Mouse (Mus musculus): Measurements from ENCODE around the gene Olfr320. TPM values are rescaled to one million over a fixed set of nuclear protein-coding genes. Genes with fewer than 3 reads are reported as not detected.
A peak's percentile ranks its signal among the peaks of the same experiment; 100 is the strongest.

Gene Olfr320
- not detected in 2 replicates for polyA plus RNA-seq (2015; fragmentation: Nextera tagmentation; extraction: Ambion mirVana)

DNA sequence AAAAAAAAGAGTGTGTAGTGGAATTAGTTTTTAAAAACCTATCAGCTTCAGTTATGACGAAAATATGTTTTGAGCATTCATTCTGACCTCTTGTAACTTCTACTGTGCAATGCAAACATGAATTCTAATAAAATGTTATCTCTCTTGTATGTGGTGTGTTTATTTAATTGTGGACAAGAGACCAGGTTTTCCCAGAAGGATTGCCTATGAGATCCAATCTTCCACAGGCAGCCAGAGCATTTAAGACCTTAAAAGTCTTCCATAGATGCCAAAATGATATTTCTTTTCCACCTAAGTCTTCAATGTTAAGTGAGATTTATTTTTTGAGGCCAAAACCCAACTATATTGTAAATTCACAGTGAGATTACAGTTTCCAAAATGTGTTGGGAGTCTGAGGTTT is at the start of gene Olfr320:
Gene Olfr320, plus strand, starts transcription at position 301 of the 400 bp plus-strand sequence.
- no peaks in the 10 kb centered on the region for H3K36me3 ChIP-seq
- H3K27me3 ChIP-seq (replicated peaks), result no peaks in the 10 kb centered on the region
- 72% methylated on average over 1 of the region's 1 CpGs for WGBS
- H3K9ac ChIP-seq, result no peak within 1 kb of the TSS
- H3K9me3 ChIP-seq, result no peaks in the 10 kb centered on the region
- H3K4me1 ChIP-seq, result no peaks in the 10 kb centered on the region
- no peak for ATAC-seq (ENCODE audit: insufficient read depth, low FRiP score, low read depth)
- no peak within 1 kb of the TSS for H3K4me2 ChIP-seq
- H3K27ac ChIP-seq, result no peak within 1 kb of the TSS
- no peak within 1 kb of the TSS for H3K4me3 ChIP-seq (replicated peaks)

- no peaks in the 10 kb centered on the region for H3K36me3 ChIP-seq
- no peak overlapping the region for H3K9ac ChIP-seq
- H3K9me3 ChIP-seq, result no peaks in the 10 kb centered on the region
- H3K4me1 ChIP-seq, result no peaks in the 10 kb centered on the region
- H3K4me2 ChIP-seq, result no peak overlapping the region
- no peaks in the 10 kb centered on the region for H3K27me3 ChIP-seq (replicated peaks)
- 60% methylated on average over 4 of the region's 4 CpGs for WGBS
- H3K27ac ChIP-seq, result no peak overlapping the region
- no peak overlapping the region for H3K4me3 ChIP-seq (replicated peaks)
- ATAC-seq (ENCODE audit: insufficient read depth, low FRiP score, low read depth), result peak; percentile 68
These were observed 46.0 kb upstream of the Olfr320 start for GRCm38 (mm10) chr11:58634878-58635277.

- Histone ChIP-seq H3K9me3 (no peaks in the 10 kb centered on the region), H3K4me3 (replicated peaks) (no peak overlapping the region), H3K4me1 (no peaks in the 10 kb centered on the region; the same call in 1 of the 2 replicates), H3K36me3 (no peaks in the 10 kb centered on the region), H3K27ac (no peak overlapping the region), H3K4me2 (no peak overlapping the region), H3K27me3 (replicated peaks) (peaks cover 6% of the 10 kb centered on the region), H3K9ac (no peak overlapping the region)
- 23% methylated on average over 4 of the region's 4 CpGs for WGBS
- ATAC-seq (ENCODE audit: insufficient read depth, low FRiP score, low read depth), result no peak
These were observed 44.4 kb upstream of the Olfr320 start for GRCm38 (mm10) chr11:58636376-58636977.

DNA sequence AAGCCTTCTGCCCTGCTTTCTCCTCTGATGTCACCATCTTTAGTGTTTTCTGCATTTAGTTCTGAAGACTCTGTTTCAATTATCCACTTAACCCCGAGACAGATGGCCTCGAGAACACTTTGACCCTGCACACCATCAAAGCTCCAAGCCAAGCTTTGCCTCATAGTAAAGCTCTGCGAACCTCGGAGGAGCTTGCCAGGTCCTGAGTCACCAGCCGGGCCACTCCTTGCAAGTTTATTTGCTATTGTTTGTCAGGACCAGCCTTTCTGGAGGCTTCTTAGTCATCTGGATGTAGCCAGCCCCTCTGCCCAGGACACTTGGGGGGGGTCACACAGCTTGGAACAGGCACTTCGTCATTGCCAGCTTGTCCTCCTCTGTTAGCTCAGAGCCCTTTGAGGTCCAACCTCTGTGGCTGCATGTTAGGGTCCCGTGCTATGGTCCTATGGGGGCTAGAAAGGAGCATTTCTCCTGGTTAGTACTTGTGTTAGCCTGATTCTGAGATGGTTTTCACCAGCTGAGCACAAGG is 42.7 kb upstream of the Olfr320 start:
- Histone ChIP-seq H3K27ac (no peak overlapping the region), H3K4me3 (replicated peaks) (no peak overlapping the region), H3K9ac (no peak overlapping the region), H3K9me3 (no peaks in the 10 kb centered on the region), H3K27me3 (replicated peaks) (peaks cover 6% of the 10 kb centered on the region), H3K4me1 (no peaks in the 10 kb centered on the region; the same call in 1 of the 2 replicates), H3K36me3 (no peaks in the 10 kb centered on the region), H3K4me2 (no peak overlapping the region)
- ATAC-seq (ENCODE audit: insufficient read depth, low FRiP score, low read depth), result no peak
- 38% methylated on average over 7 of the region's 7 CpGs for WGBS

DNA sequence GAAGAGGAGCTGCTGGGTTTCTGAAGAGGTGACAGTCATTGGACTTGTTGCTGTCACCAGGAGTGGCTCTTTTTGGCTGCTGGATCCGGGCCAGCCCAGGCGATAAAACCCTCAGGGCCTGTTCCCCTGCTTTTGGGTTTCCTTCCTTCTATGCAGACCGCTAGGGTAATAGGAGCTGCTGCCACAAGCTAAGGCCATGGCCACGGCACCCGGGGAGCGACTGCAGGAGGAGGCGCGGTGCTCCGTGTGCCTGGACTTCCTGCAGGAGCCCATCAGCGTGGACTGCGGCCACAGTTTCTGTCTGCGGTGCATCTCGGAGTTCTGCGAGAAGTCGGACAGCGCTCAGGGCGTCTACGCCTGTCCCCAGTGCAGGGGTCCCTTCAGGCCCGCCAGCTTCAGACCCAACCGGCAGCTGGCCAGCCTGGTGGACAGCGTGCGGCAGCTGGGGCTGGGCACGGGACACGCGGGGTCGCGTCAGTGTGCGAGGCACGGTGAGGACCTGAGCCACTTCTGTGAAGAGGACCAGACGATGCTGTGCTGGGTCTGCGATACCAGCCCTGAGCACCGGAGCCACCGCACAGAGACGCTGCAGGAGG is 40.5 kb upstream of the Olfr320 start, which contains the start of gene Trim58:
Gene Trim58, plus strand, starts transcription at position 194 of the 596 bp plus-strand sequence.
- Histone ChIP-seq H3K9me3 (no peaks in the 10 kb centered on the region), H3K4me1 (no peaks in the 10 kb centered on the region; the same call in 1 of the 2 replicates), H3K4me2 (peak within 1 kb of the TSS; percentile 70), H3K36me3 (no peaks in the 10 kb centered on the region), H3K4me3 (replicated peaks) (peak within 1 kb of the TSS; percentile 34), H3K9ac (peak within 1 kb of the TSS; percentile 9; the same call in 1 of the 2 replicates), H3K27ac (no peak within 1 kb of the TSS), H3K27me3 (replicated peaks) (peaks cover 6% of the 10 kb centered on the region)
- peak; percentile 56; the same call in 1 of the 2 replicates for ATAC-seq (ENCODE audit: insufficient read depth, low FRiP score, low read depth)
- WGBS, result 3% methylated on average over 34 of the region's 34 CpGs

GRCm38 (mm10) chr11:58641057-58641456 is 39.8 kb upstream of the Olfr320 start:
- 28% methylated on average over 14 of the region's 14 CpGs for WGBS
- Histone ChIP-seq H3K36me3 (no peaks in the 10 kb centered on the region), H3K4me2 (peak overlapping the region; percentile 70), H3K4me1 (no peaks in the 10 kb centered on the region; the same call in 1 of the 2 replicates), H3K4me3 (replicated peaks) (peak overlapping the region; percentile 34; the same call in 1 of the 2 replicates), H3K27me3 (replicated peaks) (peaks cover 6% of the 10 kb centered on the region), H3K27ac (no peak overlapping the region), H3K9ac (no peak overlapping the region), H3K9me3 (no peaks in the 10 kb centered on the region)
- peak; percentile 61; the same call in 1 of the 2 replicates for ATAC-seq (ENCODE audit: insufficient read depth, low FRiP score, low read depth)

- Histone ChIP-seq H3K27ac (no peak overlapping the region), H3K4me1 (no peaks in the 10 kb centered on the region; the same call in 1 of the 2 replicates), H3K9ac (no peak overlapping the region), H3K4me2 (no peak overlapping the region), H3K9me3 (no peaks in the 10 kb centered on the region), H3K27me3 (replicated peaks) (peaks cover 6% of the 10 kb centered on the region), H3K4me3 (replicated peaks) (no peak overlapping the region), H3K36me3 (no peaks in the 10 kb centered on the region)
- WGBS, result 78% methylated on average over 13 of the region's 13 CpGs
- peak; percentile 93 for ATAC-seq (ENCODE audit: insufficient read depth, low FRiP score, low read depth)
These were observed 39.1 kb upstream of the Olfr320 start for GRCm38 (mm10) chr11:58641638-58642358.

GRCm38 (mm10) chr11:58643350-58643749 is 37.5 kb upstream of the Olfr320 start:
- Histone ChIP-seq H3K4me1 (no peaks in the 10 kb centered on the region; the same call in 1 of the 2 replicates), H3K27me3 (replicated peaks) (peaks cover 6% of the 10 kb centered on the region), H3K9me3 (no peaks in the 10 kb centered on the region), H3K9ac (no peak overlapping the region), H3K27ac (no peak overlapping the region), H3K4me3 (replicated peaks) (no peak overlapping the region), H3K4me2 (no peak overlapping the region), H3K36me3 (no peaks in the 10 kb centered on the region)
- ATAC-seq (ENCODE audit: insufficient read depth, low FRiP score, low read depth), result no peak
- 34% methylated on average over 6 of the region's 6 CpGs for WGBS

GRCm38 (mm10) chr11:58655151-58655550 is 25.7 kb upstream of the Olfr320 start:
- Histone ChIP-seq H3K4me1 (no peaks in the 10 kb centered on the region), H3K27me3 (replicated peaks) (no peaks in the 10 kb centered on the region), H3K27ac (no peak overlapping the region), H3K9ac (no peak overlapping the region), H3K4me3 (replicated peaks) (no peak overlapping the region), H3K9me3 (no peaks in the 10 kb centered on the region), H3K4me2 (no peak overlapping the region), H3K36me3 (no peaks in the 10 kb centered on the region)
- ATAC-seq (ENCODE audit: insufficient read depth, low FRiP score, low read depth), result no peak
- WGBS, result 85% methylated on average over 3 of the region's 3 CpGs

GRCm38 (mm10) chr11:58658596-58658995 is 22.3 kb upstream of the Olfr320 start, which contains the start of gene Olfr322:
Gene Olfr322 (plus strand): TSS chr11:58658782.
- H3K27me3 ChIP-seq (replicated peaks), result no peaks in the 10 kb centered on the region
- WGBS, result 83% methylated on average over 4 of the region's 4 CpGs
- H3K9me3 ChIP-seq, result no peaks in the 10 kb centered on the region
- no peak for ATAC-seq (ENCODE audit: insufficient read depth, low FRiP score, low read depth)
- H3K4me3 ChIP-seq (replicated peaks), result no peak within 1 kb of the TSS
- no peak within 1 kb of the TSS for H3K27ac ChIP-seq
- H3K4me1 ChIP-seq, result no peaks in the 10 kb centered on the region
- no peaks in the 10 kb centered on the region for H3K36me3 ChIP-seq
- H3K9ac ChIP-seq, result no peak within 1 kb of the TSS
- no peak within 1 kb of the TSS for H3K4me2 ChIP-seq

DNA sequence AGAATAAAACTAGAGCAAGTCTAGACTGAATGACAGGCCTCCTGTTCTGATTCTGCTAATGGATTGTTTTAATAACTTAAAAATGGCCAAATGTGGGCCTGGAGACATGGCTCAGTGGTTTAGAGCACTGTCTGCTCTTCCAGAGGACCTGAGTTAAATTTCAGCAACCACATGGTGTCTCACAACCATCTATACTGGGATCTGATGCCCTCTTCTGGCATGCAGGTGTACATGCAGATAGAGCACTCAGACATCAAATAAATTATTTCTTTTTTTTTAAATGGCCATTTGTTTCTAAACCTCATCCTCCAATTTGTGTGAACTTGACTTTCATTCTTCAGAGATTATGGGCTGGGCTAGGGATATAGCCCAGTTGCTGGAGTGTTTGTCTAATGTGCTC is 11.6 kb upstream of the Olfr320 start:
- no peaks in the 10 kb centered on the region for H3K27me3 ChIP-seq (replicated peaks)
- H3K9ac ChIP-seq, result no peak overlapping the region
- H3K9me3 ChIP-seq, result no peaks in the 10 kb centered on the region
- no peak overlapping the region for H3K27ac ChIP-seq
- H3K4me1 ChIP-seq, result no peaks in the 10 kb centered on the region
- no peak overlapping the region for H3K4me2 ChIP-seq
- no peaks in the 10 kb centered on the region for H3K36me3 ChIP-seq
- no peak for ATAC-seq (ENCODE audit: insufficient read depth, low FRiP score, low read depth)
- no peak overlapping the region for H3K4me3 ChIP-seq (replicated peaks)

DNA sequence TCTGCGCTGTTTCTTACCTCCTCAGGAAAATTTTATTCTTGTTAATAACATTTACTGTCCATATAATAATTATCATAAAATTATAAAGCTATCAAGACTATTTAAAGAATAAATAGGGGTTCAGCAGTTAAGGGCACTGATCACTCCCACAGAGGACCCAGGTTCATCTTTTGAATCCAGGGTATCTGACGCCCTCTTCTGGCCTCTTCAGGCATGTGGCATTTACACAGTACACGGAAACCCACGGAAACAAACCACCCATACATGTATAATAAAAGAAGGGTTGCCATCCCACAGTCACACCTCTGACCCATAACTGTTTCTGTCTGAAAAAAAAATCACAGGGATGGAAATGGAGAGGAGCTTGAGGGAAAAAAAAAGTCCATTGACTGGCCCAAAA is 9.1 kb upstream of the Olfr320 start:
- no peak overlapping the region for H3K9ac ChIP-seq
- H3K4me2 ChIP-seq, result no peak overlapping the region
- H3K4me1 ChIP-seq, result no peaks in the 10 kb centered on the region
- no peak overlapping the region for H3K4me3 ChIP-seq (replicated peaks)
- H3K9me3 ChIP-seq, result no peaks in the 10 kb centered on the region
- H3K27ac ChIP-seq, result no peak overlapping the region
- ATAC-seq (ENCODE audit: insufficient read depth, low FRiP score, low read depth), result no peak
- 51% methylated on average over 4 of the region's 4 CpGs for WGBS
- no peaks in the 10 kb centered on the region for H3K27me3 ChIP-seq (replicated peaks)
- no peaks in the 10 kb centered on the region for H3K36me3 ChIP-seq

All from stomach, embryonic 15.5 days (tissue).